Mouse (Mus musculus) urinary bladder, postnatal 36 days (tissue): Measurements from ENCODE around the gene Phf23.
"Not testable (repeated sequence)": the region's sequence is repeated elsewhere in the genome, so short reads cannot be mapped to it uniquely, and the experiment has no call there.

Source experiments
- DNase-seq, 2 experiments: peaks; one replicate each; pipeline ENCODE4 v3.0.0; 2022; ENCODE audit warnings: low spot score in 2 of 2, mixed read lengths in 1 of 2

The Phf23 gene

GRCm38 (mm10) chr11:69999666-70000065 is 4.1 kb downstream of the Phf23 start:
- DNase-seq: no peak

- DNase-seq: peak; percentile 78 to 92
These were observed 4.9 kb downstream of the Phf23 start, which contains the start of gene Dvl2 for GRCm38 (mm10) chr11:70000396-70000898. Gene Dvl2 (plus strand): TSS chr11:70000595.

GRCm38 (mm10) chr11:70001159-70001558 is 5.6 kb downstream of the Phf23 start:
- DNase-seq: no peak

GRCm38 (mm10) chr11:70001865-70002264 is 6.3 kb downstream of the Phf23 start:
- DNase-seq: no peak

GRCm38 (mm10) chr11:70002471-70002870 is 6.9 kb downstream of the Phf23 start:
- no peak for DNase-seq

GRCm38 (mm10) chr11:70005521-70005920 is 9.9 kb downstream of the Phf23 start:
- no peak for DNase-seq

- DNase-seq: no peak
These were observed 14.5 kb downstream of the Phf23 start for GRCm38 (mm10) chr11:70010033-70010432.

GRCm38 (mm10) chr11:70010548-70010947 is 15.0 kb downstream of the Phf23 start:
- DNase-seq: no peak

GRCm38 (mm10) chr11:70010961-70011360 is 15.4 kb downstream of the Phf23 start:
- no peak for DNase-seq

- DNase-seq: no peak
These were observed 17.4 kb downstream of the Phf23 start for GRCm38 (mm10) chr11:70012931-70013330.

- no peak for DNase-seq
These were observed 17.8 kb downstream of the Phf23 start for GRCm38 (mm10) chr11:70013408-70013807.

GRCm38 (mm10) chr11:70014051-70014450 is 18.5 kb downstream of the Phf23 start:
- no peak for DNase-seq

- peak; percentile 88 to 91 for DNase-seq
These were observed 19.4 kb downstream of the Phf23 start, which contains the start of gene Acadvl for GRCm38 (mm10) chr11:70014880-70015558. Gene Acadvl (minus strand): TSS chr11:70015411.

GRCm38 (mm10) chr11:70015677-70016076 is 20.1 kb downstream of the Phf23 start:
- no peak for DNase-seq

GRCm38 (mm10) chr11:70016177-70016576 is 20.6 kb downstream of the Phf23 start:
- not testable (repeated sequence) for DNase-seq

- DNase-seq: no peak
These were observed 21.1 kb downstream of the Phf23 start, which contains the start of gene Dlg4 for GRCm38 (mm10) chr11:70016669-70017068. Gene Dlg4 (plus strand): TSS chr11:70016942.

GRCm38 (mm10) chr11:70017199-70017767 is 21.7 kb downstream of the Phf23 start:
- DNase-seq: no peak

GRCm38 (mm10) chr11:70018131-70018990 is 22.8 kb downstream of the Phf23 start:
- no peak for DNase-seq

- DNase-seq: no peak
These were observed 24.0 kb downstream of the Phf23 start for GRCm38 (mm10) chr11:70019495-70020021.

GRCm38 (mm10) chr11:70020022-70020631 is 24.6 kb downstream of the Phf23 start:
- DNase-seq: no peak

- DNase-seq: peak; percentile 46 to 65
These were observed 25.2 kb downstream of the Phf23 start for GRCm38 (mm10) chr11:70020731-70021263.
